Mouse (Mus musculus) CH12F3 (cell line): ENCODE measurements around the gene Acp4.
"Not testable (repeated sequence)": the region's sequence is repeated elsewhere in the genome, so short reads cannot be mapped to it uniquely, and the experiment has no call there.

Experiments used
- in situ Hi-C: fragments of 300-500 bp; cut with MboI; formaldehyde crosslinking; loops from 2 replicates; pipeline ENCODE4 v1.14.3; 2020; ENCODE audit warnings: low sequenced_read_pairs

Gene Acp4

DNA sequence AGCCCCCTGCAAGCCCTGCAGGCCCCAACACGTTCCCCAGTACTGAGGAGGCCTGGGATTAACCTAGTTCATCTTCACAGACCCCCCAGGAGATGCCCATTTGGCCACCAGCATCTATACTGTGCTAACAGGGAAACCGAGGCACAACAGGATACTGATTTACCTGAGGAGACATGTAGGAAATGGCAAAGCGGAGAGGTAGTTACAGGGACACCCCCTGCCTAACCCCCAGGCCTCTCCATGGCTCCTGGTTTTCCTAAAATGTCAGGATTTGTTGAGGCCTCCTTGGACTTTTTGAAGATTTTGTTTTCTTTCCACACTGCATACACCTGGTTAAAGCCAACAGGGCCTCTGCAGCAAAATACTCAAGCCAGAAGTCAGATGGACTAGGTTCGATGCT is at the start of gene Acp4:
Acp4 (minus strand) TSS at position 101 of the 400 bp plus-strand sequence.
- in situ Hi-C loops: loop anchor here (25.0 kb wide), 1 partner anchor 205 kb away; the partner anchor contains the start of genes Aspdh and Josd2

DNA sequence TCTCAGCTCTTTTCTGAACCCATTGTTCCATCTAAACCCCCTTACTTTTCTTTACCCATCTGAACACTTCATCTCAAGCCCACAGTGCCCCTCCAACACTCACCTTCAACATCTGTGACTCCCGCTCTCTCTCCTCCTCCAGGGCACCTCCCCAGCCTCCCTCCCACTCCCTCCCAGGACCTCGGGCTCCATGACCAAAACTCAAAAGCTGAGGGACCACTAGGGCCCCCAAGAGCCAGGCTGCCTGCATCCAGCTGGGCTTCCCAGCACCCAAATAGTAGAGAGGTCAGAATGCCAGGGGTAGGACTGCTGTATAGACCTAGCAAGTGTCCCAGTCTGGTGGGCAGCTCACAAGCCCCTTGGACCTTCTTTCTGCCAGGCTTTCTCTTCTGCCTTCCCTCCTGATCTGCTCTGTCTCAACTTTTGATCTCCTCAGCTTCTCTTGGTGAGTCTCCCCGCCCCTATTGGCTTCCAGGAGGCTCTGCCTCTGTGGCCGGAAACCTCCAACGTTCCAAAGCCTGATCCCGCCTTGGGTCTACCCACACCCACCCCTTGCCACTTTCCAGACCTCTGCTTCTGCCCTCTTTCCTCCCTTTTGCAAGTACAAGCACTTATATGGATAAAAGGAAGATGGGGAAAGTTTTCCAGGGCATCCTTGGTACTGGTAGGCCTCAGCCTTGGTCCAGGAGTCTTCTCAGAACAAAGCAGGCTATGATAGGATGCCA is 49.5 kb upstream of the Acp4 start, which contains the start of gene Clec11a:
Clec11a (minus strand) TSS at position 387 of the 725 bp plus-strand sequence.
- in situ Hi-C loops: no loop called here

DNA sequence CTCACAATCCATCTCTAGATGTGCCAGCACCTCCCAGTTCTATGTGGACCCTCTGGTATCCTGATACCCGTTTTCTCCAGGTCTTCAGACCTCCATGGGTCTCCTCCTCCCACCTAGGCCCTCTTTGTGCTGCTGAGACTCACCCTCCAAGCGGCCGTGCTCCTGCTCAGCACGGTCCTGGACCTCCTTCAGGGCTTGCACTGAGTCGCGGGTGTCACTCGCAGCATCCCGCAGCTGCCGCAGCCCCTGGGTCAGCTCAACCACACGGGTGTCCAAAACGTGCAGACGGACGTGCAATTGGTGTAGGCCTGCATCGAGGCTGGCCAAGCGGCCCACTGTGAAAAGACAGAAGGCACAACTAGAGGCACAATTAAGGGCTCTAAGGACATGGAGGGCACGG is 48.5 kb upstream of the Acp4 start:
- in situ Hi-C loops: no loop called here

DNA sequence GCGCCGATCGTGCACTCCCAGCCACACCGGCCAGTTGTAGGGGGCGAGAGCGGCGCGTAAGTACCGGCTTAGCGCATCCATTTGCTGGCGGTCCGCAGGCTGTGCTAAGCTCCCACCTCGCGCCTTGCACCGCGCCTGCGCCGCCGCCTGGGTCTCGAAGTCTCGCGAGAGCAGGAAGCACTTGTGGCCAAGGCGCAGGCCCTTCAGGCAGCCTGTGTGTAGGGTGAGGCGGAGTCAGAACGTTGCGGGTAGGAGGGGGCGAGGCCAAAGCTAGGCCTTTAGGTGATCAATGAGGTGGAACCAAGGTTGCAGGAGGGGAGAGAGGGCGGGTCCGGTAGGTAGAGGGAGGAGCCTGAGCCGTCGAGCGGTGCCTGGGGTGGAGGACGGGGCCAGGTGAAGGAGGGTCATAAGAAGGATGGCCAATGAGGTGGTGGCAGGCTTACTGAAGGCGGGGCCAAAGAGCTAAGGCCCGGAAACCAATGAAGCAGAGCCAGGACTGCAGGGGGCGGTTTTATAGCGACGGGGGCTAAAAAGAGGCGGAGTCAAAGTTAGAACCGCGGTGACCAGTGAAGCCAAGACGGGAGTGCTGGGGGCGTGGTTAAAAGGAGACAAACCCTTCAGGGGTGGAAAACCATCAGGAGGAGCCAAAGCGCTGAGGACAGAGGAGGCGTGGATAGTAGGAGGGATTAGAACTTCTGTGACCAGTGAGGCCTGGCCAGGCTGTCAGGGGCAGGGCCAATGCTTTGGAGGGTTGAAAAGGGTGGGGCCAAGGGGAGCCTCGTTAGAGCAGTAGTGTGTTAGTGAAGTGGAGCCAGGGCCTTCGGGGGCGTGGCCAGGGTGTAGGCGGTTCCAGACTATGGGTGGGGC is 47.8 kb upstream of the Acp4 start:
- in situ Hi-C loops: loop anchor here (5.0 kb wide), 1 partner anchor 37 kb away; no protein-coding TSS in a partner anchor

DNA sequence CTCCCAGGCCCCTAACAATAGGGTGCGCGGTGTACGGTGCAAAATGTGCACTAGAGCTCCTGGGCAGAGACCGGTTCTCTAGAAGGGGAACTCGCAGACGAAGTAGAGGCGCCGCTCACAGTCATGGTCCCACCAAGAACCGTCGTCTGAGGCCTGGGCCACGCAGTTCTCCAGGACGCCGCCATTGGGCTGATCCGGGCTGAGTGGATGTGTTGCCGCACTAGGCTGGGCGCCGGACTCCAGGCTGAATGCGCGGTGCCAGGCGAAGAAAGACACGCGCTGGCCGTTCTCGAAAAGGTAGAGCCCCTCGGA is 47.2 kb upstream of the Acp4 start:
- in situ Hi-C loops: loop anchor here (5.0 kb wide), 1 partner anchor 38 kb away; no protein-coding TSS in a partner anchor

DNA sequence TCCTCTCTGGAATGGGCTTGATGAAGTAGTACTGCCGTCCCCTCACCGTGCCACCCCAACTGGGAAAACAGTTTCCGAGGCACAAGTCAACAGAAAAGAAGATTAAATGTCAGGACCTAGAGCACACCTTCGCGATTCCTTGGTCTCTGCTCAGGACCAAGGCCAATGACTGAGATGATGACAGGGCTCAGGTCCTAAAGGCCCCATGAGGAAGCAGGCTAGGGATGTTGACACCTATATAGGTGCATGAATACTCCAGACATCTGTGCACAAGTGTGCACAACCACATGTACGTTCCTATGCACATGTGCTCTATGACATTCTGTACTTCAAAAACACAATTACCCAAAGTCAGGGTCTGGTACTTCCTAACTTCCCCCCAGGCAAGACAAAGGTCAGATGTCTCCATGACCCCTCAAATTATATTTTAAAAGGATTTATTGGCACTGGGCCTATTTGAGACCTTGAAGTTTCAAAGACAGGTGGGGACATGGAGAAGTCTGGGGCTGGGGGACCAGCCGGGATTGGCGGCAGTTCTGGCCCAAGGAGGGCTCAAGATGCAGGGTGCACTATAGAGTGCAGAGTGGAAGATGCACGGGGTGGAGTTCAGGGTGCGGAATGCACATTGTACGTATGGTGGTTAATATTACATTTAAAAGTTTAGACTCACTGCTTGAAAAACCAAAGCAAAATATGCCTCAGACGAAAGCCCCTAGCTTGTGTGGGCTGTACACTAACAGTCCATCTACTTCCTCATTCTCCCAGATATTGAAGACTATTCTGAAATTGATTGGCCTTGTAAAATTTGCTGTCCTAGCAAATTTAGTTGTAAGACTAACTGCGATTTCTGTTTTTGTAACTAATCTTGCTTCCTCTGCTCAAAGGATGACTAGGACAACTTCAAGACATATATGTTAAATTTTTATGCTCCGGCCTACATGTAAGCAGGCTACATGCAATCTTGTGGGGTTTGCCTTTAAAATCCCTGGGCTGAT is 46.5 kb upstream of the Acp4 start:
- in situ Hi-C loops: loop anchor here (5.0 kb wide), 1 partner anchor 39 kb away; no protein-coding TSS in a partner anchor

DNA sequence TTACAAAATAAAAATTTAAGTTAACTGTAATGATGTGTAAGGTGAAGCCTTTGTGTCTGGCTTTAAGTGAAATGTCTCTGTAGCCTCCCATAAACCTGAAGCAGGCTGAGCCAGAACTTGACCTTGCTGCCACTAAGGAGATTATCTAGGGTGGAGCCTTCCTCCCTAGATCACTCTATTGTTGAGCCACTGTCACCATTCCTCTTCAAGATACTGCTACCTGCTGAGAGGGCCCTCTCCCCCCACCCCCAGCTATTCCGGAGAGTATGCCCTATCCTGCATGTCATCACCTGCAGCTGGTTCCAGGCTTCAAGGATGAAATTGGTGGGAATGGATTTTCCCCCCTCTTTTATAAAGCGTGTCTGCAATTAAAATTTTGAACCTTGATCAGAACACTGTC is 40.3 kb upstream of the Acp4 start:
- in situ Hi-C loops: not testable (repeated sequence)

DNA sequence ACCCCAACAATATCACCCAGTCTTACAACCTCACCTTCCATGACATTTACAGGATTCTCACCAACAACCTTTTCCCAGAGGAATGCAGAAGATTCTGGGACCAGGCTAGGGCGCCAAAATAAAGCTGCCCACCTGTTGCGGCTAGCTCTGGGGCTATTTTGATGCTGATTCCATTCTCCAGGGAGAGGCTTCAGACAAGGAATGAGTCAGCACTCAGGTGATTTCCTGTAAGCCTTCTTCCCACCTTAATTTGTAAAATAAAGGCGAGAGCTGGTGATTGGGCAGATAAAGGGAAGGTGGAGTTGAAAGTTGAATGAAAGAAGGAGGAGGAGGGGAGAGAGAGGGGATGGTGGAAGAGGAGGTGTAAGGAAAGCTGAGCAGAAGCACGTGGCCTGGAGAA is 34.2 kb upstream of the Acp4 start:
- in situ Hi-C loops: no loop called here

DNA sequence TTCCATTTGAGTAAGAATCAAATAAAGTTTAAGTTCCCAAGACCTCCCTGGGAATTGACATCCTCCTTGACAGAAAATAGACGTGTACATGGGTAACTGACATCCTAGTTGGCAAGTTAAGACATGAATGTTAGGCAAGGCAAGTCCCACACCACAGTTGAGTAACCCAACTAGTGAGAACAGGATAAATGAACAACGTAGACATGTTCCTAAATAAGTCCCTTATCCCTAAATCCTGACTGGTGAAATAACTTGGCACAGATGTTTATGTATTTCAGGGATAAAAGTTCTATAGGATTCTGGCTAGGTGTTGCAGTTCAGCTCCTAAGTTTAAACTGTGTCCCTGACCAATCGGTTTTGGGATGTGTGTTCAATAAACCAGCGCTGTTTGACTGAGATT is 33.8 kb upstream of the Acp4 start:
- in situ Hi-C loops: no loop called here

DNA sequence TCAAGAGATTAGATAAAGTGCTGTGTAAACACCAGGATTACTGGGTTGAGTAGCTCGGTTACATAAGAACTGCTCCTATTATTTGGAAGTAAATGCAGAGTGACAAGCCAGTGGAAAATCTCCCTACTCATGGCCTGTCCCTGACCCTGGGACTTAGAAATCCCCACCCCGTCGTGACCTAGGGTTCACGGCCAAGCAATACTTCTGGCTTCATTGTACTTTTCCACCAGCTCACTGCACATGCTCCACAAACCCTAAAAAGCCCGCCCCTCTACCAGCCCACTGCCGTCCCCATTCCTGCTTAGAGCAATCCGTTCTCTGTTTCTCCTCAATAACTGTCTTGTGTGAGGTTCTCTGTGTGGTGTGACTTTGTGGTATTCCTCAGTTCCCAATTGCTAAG is 30.6 kb upstream of the Acp4 start:
- in situ Hi-C loops: no loop called here

DNA sequence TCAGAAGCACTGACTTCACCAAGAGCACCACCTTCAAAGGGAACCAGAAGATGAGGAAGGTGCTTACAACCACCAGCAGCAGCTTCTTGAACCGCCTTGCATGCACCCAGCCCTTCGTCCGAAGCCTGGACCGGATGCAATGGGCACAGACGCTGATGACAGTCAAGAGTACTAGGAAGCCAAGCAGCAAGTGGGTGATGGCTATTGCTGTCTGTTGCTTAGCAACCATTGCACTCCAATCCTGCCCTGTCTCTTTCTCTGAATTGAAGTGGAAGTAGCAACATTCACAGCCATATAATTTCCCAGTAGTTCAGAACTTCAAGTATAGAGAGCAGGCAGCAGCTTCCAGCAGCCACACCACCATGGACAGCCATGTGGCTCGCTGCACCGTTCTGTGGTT is 24.4 kb upstream of the Acp4 start:
- in situ Hi-C loops: no loop called here

DNA sequence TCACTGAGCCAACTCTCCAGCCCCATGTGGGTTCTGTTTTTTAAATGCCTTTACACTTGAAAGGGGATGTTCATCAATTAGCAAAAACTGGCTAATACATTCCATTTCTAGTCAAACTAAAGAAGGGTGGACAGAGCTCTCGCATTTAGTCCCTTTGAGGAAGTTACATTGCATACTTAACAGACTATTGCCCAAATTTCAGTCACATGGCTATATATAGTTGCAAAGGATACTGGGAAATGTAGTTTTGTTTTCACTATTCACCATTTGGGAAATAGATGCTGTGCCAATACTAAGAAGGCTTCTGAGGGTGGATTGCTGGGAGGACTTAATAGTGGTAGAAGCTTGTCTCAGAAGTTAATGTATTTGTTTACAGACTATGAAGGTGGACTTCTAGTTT is 23.8 kb upstream of the Acp4 start:
- in situ Hi-C loops: no loop called here

DNA sequence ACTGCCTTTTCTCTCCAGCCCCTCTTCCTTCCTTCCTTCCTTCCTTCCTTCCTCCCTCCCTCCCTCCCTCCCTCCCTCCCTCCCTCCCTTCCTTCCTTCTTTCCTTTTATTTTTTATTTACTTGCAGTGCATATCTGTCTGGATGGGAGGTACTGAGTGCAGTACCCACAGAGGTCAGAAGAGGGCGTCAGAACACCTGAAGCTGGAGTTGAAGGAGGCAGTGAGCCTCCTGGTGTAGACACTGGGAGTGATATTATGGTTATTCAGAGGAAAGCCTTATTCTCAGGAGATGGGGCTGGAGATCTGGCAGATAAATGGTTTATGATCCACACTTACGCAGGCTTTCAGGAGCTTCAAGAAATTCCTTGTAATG is 20.1 kb upstream of the Acp4 start:
- in situ Hi-C loops: no loop called here

DNA sequence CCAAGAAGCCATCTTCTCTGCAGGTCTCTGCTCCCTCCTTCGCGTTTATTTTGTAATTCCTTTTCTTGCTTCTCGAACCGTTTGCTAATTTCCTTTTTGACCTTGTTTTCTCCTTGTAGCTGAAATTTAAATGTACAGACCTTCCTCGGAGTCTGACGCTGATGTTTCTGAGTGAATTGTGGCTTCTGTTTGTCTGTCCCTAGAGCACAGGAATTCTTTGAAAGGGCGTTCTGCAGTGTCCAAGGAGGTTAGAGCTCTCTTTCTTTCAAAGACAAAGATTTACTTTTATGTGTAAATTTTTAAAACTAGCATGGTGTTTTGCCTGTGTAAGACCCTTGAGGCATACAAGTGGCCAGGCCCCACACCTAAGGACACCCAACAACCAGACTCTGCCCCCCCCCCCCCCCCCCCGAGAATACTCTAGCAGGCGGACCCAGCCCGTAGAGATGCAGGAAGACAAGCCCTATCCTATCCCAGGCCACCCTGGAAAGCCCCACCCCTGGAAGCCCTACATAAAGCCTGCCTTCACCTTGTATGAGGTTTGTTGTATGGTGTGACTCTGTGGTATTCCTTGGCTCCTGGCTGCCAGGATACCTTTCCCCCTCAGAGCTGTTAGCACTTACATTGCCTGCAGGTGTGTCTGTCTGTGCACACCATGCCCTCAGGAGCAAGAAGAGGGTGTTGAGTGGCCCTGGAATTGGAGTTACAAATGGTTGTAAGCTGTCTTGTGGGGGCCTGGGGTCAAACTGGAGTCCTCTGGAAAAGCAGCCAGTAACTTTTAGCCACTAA is 19.5 kb upstream of the Acp4 start:
- in situ Hi-C loops: no loop called here

DNA sequence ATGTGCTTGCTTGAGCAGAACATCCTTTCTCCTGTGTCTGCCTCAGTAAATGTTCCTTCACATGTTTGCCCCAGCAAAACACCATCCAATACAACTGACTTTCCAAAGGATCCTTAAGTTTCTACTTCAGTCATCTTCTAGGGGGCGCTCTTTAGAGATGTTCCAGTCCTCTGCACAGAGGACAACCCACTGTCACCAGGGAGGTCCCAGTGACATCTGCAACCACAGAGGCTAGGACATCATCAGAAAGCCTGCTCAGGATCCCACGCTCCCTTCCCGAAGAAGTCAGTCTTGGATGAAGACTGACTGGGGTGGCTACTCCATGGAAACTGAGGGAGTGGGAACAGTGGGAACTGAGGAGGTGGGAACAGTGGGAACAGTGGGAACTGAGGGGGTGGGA is 18.4 kb upstream of the Acp4 start:
- in situ Hi-C loops: no loop called here

DNA sequence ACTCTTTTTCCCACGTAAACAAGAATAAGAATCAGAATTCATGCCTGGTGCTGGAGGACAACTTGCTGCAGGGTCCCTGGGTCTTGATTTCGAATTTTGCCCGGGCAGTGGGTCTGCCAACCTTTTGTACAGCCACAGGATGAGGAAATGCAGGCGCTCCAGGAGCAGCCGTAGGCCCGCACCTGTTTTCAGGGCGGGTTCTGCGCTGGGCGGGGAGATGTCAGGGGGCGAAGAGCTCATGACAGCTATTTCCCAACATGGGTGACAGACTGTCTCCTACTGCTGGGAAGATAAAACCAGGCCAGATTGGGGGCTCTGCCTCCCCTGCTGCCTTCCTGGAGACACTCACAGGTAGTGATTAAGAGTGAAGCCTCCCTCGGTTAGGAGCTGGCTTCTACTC is 16.9 kb upstream of the Acp4 start:
- in situ Hi-C loops: loop anchor here (25.0 kb wide), 1 partner anchor 188 kb away; the partner anchor contains the start of genes Aspdh and Josd2

DNA sequence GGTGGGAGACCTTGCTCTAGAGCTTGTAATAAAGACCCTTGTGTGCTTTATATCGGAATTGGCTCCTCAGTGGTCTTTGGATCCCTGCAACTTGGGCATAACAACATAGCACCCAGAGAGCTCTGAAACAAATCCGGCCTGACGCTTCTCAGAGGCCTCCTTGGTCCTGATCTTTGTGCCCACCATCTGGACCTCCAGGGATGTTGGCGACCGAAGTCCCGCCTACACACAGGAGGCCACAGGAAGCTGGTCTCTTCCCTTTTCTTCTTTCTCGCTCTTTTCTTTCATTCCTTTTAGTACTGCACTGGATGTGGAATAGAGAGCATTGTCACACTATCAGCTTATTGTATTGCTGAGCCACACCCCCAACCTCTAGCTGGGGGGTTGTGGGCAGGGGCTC is 16.3 kb upstream of the Acp4 start:
- in situ Hi-C loops: loop anchor here (25.0 kb wide), 1 partner anchor 189 kb away; the partner anchor contains the start of genes Aspdh and Josd2

DNA sequence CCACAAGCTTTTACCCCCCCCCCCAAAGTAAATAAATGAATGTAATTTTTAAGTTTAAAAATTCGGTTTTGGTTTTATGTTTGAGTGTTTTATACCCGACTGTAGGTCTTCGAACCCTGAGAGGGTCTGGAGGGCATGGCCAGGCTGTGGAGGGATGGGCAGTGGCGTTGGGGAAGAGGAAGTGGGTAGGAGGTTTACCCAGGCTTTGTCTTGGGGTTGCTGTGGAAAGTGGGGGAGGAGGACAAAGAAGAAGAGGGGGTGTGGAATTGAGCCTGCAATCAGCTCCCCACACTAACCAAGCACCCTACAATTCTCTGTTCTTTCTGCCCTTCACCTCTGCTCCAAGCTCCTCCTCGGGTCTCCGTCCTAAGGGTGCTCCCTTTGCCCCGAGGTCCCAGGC is 15.4 kb upstream of the Acp4 start:
- in situ Hi-C loops: loop anchor here (25.0 kb wide), 1 partner anchor 190 kb away; the partner anchor contains the start of genes Aspdh and Josd2

DNA sequence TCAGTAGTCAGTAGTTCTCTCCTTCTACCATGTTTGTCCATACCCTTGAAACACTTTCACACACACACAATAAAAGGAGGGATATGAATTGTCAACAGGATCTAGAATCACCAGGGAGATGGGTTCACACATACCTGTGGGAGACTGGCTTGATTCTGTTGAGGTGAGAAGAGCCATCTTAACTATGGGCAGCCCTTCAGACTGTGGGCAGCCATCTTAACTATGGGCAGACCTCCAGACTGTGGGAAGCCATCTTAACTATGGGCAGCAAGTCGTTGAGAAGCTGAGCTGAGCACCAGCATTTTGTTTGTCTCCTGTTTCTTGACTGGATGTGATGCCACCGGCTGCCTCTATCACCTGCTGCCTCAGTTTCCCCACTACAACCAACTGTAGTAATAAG is 14.1 kb upstream of the Acp4 start:
- in situ Hi-C loops: loop anchor here (25.0 kb wide), 1 partner anchor 191 kb away; the partner anchor contains the start of genes Aspdh and Josd2

DNA sequence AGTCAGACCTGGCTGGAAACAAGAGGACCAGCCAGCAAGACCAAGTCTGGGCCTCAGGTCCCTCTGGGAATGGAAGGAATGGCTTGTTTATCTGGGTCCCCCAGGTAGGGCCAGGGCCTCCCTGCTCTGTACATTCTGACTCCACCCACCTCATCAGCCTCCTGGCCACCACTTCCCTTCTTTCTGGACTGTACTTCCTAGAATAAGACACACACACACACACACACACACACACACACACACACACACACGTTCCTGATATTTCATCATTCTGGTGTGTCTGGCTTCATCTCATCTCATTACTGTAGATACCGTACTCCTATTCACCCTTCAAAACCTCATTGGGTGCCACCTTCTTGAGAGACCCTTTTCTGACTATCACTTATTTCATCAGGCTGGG is 12.2 kb upstream of the Acp4 start:
- in situ Hi-C loops: loop anchor here (10.0 to 25.0 kb wide), 3 partner anchors 45 to 193 kb away; partner anchors contain the start of genes Aspdh, Josd2 and Shank1
